Mouse (Mus musculus) frontal cortex, adult (tissue): Measurements from ENCODE around the gene Cblc.
"Not testable (repeated sequence)": the region's sequence is repeated elsewhere in the genome, so short reads cannot be mapped to it uniquely, and the experiment has no call there.

ENCODE experiments used
- ATAC-seq: cut with Nextera tagmentation; 2 replicates; pipeline ENCODE4 v1.9.2; 2017; ENCODE audit warnings: mild to moderate bottlenecking, moderate library complexity, mixed read lengths; ENCODE audit not compliant: low TSS enrichment

The Cblc gene

DNA sequence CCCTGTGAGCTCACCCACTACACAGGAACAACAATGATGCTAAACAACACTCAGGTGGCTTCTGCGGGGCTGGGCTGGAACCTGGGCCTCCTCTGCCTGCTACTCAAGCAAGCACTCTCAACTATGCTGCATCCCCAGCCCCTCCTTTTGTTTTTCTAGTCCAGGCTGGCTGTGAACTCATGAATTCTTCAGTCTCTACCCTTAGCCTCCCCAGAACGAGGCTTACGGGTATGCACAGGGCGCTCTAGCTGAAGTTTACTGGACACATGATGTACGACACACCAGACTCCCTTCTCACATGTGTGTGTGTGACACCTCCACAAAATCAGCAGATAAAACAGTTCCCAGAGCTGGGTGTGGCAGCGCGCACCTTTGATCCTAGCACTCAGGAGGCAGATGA is 22.3 kb upstream of the Cblc start:
- ATAC-seq, result no peak

DNA sequence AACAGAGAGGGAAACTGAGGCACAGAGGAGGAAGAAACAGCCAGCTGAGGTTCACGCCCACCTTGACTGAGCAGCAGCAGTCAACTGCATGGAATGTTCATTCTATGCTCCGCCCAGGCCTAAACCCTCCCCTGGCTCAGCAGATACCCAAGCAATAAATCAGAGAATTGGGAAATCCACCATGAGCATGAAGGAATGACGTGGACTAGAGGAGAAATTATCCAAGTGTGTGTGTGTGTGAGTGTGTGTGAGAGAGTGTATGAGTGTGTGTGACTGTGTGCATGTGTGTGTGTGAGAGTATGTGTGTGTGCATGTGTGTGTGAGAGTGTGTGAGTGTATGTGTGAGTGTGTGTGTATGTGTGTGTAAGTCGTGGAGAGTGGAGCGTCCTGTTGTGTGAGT is 21.8 kb upstream of the Cblc start:
- ATAC-seq, result no peak

DNA sequence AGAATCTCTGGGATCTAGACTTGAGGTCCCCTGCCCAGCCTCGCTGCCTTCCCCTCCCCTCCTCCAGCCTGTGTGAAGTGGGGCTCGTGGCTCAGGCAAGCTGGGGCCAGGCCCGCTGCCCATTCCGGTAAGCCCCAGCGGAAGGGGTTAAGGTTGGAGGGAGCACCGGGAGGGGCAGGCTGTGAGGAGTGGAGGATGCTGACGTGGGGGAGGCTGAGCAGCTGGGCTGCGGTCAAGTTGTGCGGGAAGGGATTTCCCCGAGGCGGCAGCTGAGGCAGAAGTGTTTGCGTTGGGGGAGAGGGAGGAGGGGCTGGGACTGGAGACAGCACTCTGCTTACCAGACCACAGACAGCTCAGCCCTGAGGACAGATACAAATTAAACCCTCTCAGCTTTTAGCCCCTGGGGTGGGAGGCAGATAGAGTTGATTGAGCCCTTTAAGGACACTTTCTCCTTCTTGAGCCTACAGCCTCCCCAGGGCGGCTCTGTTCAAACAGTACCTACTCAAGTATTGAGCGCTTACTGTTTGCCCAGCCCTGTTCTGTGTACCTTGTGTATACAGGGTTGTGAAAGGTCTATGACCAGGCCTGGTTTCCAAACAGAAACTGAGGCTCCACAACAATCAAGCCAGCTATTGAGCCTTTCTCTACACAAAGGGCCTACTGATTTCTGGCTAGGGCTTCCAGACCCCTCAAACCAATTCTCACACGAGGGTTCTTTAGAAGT is 20.9 kb upstream of the Cblc start:
- ATAC-seq, result no peak

DNA sequence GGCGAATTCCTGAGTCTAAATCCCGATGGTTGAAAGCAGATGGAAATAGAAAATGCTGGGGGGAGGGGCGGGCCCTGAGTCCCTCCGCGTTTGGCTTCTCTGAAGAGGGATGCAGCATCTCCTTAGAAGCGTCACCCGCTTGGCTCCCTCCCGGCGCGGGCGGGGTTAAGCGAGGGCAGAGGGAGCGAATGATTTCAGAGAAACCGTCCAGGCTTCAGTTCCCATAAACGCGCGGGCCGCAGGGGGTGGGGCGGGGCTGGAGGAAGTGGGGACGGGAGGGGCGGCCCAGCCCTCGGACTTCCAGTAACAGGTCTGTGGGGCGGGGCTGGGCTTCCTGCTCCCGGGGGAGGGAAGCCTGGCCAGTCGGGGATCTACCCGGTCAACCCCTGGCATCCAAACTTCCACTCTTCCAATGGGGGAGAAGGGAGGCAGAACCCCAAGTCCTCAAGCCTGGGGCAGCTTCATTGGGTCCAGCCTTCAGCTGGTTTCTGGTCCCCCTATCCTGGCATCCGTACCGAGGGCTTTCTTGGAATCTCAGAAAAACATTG is 19.7 kb upstream of the Cblc start:
- no peak; the same call in 1 of the 2 replicates for ATAC-seq

DNA sequence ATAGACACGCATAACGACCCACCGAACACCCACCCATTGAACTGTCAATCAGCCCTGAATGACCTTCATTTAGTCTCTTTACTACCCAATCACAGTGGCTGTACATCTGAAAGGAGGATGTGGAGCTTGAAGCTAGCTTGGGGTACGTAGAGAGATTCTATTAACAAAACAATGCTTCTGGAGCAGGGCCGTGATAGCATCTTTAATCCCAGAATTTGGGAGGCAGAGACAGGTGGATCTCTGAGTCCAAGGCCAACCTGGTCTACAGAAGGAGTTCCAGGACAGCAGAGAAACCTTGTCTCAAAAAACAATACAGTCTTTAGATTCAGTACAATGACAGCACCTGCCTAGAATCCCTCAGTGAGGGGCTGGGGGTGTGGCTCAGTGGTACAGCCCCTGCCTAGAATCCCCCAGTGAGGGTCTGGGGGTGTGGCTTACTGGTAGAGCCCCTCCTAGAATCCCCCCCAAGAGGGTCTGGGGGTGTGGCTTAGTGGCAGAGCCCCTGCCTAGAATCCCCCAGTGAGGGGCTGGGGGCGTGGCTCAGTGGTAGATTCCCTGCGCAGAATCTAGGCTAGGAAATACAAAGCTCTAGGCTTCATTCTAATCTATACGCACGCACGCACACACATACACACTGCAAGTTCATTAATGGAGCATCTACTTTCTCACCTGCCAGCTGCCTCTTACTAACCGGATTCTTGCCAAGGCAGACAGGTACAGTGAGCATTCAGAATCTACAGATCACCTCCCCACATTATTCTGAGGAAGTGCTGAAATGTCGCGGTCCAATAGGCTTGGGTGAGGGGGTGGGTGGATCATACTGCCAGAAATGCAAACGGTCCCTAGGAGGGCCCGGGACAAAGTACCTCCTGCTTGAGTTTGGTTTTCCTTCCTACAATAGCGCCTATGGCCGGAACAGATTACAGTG is 19.0 kb upstream of the Cblc start:
- ATAC-seq, result 0 out of 2 replicates have a peak, but pooled peaks have one; percentile 27

DNA sequence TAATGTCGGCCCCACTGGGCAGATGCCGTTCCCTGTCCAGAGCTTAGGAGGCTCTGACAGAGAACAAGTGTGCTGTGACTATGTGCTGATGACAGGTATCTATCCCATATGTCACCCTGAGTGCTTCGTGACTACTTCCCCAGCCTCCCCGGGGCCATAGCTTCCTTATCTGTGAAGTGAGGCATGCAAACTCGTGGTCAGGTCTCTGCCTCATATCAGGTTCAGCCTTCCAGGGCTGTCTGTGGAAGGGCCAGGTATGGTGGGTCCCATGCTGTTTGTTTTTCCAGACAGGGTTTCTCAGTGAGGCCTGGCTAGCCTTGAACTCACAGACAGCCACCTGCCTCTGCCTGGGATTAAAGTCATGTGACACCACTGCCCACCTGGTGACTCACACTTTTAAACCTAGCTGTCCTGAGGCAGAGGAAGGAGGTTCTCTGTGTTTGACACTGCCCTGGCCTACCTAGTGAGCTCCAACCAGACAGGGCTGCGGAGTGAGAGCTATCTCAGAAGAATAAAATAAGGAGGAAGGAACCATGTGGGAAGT is 17.0 kb upstream of the Cblc start:
- no peak for ATAC-seq

DNA sequence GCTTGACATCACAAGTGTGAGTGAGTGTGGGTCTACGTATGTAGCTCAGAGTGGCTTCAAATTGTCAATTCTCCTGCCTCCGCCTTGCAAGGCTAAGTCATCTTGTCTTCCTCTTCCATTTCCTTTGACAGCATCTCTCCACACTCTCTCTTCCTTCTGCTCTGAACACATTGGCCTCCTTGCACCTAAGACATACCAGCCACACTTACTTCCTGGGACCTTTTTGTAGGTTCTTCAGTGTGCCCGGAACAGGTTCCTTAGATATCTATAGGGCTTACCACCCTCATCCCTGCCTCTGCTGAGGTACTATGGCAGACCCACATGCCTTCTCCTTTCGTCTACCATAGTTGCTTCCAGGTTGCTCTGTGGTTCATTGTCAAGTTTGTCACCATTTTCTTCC is 16.6 kb upstream of the Cblc start:
- ATAC-seq, result no peak

DNA sequence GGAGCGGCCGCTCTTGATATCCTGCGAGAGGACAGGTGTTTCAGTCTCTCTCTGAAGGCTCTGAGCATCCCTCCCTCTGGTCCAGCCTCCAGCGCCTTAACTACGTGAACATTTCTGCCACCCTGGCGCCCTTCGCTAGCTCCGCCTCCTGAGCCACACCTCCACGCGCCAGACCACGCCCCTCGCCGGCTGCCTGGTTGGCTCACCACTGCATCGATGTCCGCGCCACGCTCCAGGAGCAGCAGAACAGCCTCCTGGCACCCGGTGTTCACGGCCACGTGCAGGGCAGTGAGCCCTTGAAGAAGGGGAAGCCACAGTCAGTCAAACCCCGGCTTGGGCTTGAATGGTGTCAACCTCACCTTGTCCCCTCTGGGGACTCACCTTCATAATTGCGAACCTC is 14.5 kb upstream of the Cblc start:
- peak; percentile 34; the same call in 1 of the 2 replicates for ATAC-seq

DNA sequence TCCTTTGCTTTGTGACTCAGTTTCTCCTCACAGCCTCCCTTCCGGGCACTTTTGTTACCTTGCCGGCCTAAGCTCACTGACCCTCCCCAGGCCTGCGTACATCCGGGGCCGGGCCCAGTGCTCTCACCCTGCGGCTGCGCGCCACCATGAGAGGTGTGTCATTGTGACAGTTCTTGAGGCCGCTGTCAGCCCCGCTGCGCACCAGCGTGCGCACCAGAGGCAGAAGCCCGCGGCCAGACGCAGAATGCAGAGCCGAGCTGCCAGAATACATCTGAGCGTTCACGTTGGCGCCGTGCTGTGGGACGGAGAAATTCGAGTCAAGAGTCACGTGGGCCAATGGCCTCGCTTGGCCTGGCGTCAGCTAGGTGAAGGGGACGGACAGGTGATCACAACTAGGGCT is 12.8 kb upstream of the Cblc start:
- 0 out of 2 replicates have a peak, but pooled peaks have one; percentile 55 for ATAC-seq

DNA sequence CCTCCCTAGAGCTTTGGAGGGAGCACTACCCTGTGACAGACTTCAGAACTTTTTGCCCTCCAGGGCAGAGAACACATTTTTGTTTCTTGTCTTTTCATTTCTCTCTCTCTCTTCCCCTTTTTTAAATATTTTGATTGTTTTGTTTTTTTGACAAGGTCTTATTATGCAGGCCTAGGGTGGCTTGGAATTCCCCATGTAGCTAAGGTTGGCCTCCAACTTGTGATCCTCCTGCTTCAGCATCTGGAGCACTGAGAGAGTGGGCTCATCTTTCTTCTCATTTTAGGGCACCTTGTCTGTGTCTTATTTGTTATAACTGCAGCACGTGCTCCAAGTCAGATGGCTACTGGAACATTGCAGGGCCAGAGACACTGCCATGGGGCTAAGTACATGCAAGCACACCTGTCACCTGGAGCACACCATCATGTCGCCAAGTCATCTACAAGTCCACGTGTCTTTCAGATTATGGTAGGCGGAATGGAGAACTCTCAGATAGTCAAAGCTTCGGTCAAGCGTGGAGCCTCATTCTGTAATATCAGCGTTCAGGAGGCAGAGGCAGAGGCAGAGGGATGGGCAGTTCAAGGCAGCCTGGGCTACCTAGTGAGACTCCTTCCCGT is 9.9 kb upstream of the Cblc start:
- ATAC-seq, result no peak

DNA sequence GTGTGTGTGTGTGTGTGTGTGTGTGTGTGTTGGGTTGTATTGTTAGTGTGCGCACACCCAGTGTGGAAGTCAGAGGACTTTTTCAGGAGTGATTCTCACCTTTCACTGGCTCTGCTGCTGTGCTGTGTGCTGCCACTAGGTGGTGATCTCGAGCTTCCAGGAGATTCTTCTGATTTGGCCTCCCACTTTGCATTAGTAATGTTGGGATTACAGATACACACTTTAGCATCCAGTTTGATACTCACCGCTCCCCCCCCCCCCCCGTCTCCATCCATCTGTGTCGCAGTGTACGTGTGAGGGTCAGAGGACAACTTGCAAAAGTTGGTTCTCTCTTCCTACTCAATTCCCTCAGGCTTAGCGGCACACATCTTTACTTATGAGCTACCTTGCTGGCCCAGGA is 6.4 kb upstream of the Cblc start:
- ATAC-seq, result no peak; the same call in 1 of the 2 replicates

DNA sequence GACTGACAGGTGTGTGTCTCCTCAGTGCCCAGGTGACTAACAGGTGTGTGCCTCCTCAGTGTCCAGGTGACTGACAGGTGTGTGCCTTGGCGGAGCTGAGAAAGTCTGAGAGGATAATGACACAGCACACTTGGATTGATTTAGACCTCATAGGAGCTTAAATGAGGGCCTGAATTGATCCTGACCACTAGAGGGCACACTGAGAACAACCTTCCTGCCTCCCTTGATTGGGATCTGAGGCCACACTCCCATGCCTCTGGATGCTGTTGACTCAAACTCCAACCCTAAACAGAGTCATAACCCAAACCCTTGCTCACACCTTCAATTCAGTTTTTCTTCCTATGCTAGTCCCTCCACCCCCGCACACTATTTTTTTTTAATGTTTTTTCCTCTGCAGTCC is 4.2 kb upstream of the Cblc start:
- no peak for ATAC-seq

DNA sequence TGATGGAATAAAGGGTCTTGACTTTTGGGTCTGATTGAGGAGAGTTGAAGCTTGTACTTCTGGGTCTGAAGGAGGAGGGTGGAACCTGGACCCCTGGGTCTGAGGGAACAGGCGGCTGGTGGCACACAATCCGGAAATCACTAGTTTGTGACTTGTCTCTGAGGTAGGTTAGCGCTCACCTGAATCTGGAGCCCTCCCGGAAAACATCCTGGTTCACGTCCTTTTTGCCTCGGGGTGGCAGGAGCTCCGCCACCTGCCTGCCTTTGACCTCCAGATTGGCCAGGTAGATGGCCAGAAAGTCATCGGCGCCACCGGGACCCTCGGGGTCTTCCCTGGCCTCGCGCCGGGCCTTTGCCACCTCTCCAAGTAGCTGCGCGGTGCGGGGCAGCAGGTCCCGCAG is 355 bp downstream of the Cblc start:
- ATAC-seq, result no peak

DNA sequence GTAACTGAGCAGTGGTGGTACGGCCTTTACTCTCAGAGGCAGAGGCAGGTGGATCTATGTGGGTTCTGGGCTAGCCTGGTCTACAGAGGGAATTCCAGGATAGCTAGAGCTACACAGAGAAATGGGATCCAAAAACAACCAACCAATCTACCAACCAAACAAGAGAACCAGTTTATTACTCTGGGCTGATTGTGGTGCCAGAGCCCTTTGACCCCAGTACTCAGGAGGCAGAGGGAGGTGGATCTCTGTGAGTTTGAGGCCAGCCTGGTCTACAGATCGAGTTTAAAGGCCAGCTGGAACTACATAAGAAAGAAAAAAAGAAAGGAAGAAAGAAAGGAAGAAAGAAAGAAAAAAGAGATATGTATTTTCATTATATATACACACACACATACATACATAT is 1.4 kb downstream of the Cblc start:
- ATAC-seq, result no peak

DNA sequence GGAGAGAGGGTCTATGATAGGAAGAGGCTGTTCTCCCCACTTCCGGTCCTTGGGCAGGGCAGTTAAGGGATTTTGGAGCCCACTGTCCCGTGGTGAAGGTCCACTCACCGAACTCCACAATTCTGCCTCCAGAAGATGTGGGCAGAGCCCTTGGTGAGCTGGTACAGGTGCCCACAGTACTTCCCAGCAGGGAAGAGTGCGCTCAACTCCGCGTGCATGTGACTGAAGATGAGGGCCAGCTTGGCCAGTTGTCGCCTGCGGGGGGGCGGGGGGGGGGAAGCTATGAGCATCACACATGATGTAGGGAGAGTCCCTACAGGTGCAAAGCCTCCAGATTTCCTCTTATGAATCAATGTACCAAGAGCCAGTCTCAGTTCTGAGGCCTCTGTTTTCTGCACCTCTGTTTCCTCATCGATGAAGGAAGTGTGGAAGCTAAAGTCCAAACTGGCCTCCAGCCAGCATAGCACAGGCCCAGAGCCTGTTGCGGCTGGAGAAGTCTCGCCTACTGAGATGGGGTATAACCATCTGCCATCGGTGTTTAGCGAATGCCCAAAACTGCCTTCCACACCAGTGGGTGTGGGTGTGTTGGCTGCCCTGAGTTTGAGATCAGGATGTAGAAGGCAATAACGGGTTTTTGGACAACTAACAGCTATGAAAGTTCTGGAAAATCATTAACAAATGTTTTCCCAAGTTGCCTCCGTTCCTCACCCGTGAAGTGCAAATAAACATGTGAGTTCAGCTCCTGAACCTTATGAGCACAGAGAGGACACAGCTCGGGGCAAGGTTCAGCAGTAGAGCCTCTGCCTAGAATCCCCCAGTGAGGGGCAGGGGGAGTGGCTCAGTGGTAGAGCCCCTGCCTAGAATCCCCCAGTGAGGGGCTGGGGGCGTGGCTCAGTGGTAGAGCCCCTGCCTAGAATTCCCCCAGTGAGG is 3.6 kb downstream of the Cblc start:
- no peak for ATAC-seq

DNA sequence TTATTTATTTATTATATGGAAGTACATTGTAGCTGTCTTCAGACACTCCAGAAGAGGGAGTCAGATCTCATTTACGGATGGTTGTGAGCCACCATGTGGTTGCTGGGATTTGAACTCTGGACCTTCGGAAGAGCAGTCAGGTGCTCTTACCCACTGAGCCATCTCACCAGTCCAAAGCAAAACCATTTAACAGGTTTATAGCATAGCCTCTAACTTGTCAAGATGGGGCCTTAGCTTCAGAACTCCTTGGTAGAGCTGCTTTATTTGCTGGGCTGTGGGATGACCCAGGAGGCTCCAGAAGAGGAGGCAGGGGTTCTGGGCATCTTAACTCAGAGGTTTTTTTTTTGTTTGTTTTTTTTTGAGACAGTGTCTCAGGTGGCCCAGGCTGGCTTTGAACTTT is 5.1 kb downstream of the Cblc start:
- not testable (repeated sequence) for ATAC-seq

DNA sequence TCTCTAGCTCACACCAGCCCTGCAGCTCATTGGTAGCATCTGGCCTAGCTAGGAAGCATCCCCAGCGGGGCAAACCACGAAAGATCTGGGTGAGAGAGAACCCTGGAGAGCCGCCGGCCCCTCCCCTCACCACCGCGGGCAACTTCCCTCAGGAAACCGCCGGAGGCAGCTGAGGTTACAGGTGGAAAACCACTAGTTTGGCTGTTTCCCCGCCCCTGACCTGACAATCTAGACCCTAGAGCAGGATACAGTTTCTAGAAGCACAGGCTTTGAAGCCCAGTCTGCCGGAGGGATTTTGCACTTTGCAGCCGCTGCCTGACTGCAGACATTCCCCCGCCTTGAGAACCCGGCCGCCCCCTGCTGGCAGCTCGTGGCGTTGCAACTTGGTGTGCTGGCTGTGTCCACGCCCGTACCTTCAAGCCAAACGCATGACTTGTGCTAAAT is 6.7 kb downstream of the Cblc start:
- ATAC-seq, result peak; percentile 76; the same call in 1 of the 2 replicates

DNA sequence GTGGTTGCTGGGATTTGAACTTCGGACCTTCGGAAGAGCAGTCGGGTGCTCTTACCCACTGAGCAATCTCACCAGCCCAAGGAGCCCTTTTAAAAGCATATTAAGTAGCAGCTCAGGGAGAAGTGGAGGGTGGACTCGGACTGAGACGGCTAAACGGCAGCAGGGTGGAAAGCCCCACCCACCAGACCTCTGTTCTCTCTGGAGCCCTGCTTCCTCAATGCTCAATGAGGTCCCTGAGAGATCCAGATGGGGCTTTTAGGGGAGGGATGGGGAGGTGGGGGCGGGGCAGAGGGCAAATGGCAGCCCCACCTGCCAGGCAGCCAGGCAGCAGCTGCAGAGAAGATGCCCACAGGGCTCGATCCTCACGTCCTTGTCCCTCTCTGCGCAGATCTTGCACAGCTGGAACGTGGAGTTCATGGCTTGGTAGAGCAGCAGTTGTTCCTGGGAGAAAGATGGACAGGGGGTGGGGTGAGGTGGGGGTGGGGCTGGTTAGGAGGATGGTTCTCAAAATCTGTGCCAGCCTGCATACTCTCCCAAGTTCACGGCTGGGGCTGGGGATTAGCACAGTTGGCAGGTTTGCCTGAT is 10.6 kb downstream of the Cblc start:
- no peak for ATAC-seq

DNA sequence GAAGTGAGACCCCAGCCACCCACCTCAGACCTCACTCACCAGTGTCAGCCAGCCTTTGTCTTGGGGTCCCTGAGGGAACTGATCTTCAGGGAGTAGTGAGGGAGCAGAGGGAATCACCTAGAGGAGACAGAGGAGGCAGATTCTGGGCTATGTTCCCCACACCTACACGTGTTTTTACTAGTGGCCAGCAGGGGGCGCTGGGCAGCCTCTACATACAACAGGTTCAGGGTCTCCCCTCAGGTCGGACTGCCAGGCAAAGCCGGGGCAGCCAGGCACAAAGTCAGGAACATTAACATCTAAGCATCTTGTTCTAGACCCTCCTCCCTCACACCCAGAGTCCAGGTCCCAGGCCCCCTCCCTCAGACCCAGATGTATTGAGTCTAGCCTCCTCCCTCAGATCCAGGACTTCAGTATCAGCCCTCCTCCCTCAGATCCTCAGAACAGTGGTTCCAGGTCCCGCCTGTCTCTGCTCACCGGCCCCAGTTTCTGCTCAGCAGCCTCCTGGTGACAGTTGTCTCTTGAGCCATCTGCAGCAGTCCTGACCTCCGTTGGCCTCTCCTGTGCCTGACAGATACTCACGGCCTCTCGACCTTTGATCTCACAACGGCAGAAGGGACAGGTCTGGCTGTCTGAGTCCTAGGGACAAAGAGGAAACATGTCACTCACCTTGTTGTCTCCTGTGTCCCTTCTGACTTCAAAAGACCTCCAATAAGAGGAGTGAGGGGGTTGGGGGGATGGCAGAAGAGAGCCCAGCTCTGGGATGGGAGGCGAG is 11.7 kb downstream of the Cblc start:
- no peak for ATAC-seq

DNA sequence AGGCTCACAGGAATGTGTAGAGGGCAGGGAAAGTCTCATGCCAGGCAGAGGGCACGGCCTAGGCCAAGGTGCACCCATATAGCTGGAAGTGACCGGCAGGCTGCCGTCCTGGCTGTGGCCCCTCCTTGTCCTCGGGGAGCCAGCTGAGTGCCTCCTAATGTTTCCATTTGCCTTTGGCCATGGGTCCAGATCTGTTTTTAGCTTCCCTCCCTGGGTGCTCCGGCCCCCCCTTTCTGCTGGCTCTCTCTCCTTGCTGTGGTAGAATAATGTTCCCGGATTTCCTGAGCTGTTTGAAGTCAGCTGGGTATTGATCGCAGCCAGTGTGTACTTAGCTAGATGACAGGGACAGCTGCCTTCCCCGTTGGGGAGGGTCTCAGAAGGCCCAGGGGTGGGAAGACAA is 13.0 kb downstream of the Cblc start:
- ATAC-seq, result no peak
